Mouse (Mus musculus): ENCODE data around the gene Pou2f1.

Pou2f1 gene

DNA sequence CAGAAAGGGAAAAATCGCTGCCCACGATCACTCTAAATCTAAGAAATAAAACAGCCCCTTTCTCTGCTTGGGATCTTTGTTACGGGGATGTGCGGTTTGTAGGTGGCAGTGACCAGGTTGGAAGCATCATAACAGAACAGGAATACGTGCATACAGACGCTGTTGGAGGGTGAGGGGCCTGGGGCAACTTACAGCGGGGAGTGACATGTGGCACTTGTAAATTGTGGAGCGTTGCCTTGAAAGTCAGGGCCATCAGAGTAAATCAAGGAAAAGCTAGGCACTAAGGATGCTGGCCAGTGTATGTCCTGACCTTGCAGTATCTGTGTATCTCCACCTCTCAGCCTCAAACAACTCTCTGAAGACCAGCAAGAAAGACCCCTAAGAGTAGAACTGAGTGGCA is 154.1 kb downstream of the Pou2f1 start:
- no peak for DNase-seq (ENCODE audit: low spot score in 2 of 2)

DNA sequence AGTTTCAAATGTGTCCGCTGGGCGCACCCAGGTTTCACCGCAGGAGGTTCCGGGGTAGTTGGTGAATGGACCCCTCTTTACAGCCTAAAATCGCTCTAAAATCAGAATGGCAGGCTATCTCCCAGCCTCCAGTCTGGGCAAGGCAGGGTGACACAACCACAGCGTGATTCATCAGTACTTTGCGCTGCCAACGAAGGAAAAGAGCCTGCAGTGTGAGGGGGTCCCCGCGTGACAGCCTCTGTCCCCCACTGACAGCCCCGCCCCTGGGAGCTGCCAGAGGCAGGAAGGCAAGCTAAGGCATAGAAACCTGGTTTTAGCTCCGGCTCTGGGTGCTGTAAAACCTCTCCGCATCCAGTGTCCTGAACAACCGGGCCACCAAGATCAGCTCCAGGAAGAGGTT is 157.1 kb downstream of the Pou2f1 start:
- peak in 1 of 2 experiments; percentile 41 for DNase-seq (ENCODE audit: low spot score in 2 of 2)

DNA sequence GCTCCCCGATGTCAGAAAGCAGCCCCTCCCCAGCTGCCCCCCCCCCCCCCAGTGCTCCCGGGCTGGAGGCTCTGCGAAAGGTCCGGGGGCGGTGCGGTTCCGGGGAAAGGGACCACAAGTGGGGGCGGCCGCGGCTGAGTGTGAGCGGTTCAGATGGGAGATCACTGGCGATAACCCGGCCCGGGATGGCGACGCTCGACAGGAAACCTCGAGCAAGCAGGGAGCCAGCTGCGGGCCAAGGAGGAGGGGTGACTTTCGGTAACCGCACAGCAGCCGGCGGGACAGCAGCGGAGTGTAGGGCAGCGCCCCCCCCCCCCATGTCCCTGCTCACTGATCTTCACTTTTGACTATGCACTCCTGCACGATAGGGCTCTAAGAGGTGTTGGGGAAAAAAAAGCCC is 157.5 kb downstream of the Pou2f1 start:
- peak in 1 of 2 experiments; percentile 57 for DNase-seq (ENCODE audit: low spot score in 2 of 2)

DNA sequence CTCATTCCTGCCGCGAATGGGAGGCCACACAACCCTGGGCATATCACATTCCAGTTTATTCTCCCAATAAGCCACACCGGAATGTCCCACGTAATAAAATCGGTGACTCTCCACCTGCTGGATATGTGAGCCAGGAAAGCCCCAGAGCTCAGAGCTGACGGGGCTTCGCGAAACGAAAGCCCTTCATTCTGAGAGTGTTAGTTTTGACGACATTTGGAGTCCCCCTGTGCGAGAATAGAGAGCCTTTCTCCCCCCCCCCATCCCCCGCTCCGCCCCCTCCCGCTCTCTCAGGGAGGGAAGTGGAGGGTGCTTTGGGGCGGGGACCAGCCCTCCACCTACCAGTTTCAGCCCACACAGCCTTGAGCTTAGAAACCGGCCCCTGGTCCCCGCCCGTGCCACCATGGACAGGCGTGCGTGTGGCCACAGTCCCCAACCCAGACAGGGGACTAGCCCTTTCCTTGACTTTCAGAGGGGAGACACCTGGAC is 158.0 kb downstream of the Pou2f1 start:
- DNase-seq (ENCODE audit: low spot score in 2 of 2) = peak in 1 of 2 experiments; percentile 53

DNA sequence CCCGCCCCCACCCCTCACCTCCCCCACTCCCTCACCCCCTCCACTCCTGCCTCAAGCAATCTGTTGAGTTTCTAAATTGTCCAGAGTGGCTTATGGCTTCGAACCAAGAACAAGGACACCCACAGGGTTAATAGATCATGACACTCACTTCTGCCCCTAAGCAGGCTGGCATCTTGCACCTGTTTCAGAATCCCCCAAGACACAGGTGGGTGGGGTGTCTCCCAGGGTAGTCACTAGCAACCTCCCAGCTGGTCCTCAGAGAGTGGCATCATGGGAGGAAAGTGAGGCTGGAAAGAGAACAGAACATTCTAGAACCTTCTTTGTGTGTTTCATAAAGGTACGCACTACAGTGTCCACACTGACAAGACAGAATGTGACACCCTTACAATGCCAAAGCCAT is 158.9 kb downstream of the Pou2f1 start:
- no peak for DNase-seq (ENCODE audit: low spot score in 2 of 2)

DNA sequence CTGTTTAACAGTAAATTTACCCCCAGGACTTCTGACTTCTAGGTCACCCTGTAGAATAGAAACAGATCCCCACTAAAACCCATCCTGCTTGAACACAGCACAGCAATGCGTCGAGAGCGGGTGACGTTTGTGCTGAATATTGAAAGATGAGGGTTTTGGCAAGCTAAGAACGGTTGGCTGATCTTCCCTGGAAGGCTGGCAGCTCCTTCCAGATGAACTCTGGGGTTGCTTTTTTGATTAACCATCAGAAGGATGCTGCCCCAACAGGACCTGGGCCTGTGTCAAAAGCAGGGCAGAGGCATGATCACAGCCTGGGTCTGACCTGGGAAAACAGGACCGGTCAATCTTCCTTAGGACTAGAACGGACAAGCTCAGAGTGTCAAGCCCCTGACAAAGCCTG is 160.3 kb downstream of the Pou2f1 start:
- DNase-seq (ENCODE audit: low spot score in 2 of 2) = no peak

DNA sequence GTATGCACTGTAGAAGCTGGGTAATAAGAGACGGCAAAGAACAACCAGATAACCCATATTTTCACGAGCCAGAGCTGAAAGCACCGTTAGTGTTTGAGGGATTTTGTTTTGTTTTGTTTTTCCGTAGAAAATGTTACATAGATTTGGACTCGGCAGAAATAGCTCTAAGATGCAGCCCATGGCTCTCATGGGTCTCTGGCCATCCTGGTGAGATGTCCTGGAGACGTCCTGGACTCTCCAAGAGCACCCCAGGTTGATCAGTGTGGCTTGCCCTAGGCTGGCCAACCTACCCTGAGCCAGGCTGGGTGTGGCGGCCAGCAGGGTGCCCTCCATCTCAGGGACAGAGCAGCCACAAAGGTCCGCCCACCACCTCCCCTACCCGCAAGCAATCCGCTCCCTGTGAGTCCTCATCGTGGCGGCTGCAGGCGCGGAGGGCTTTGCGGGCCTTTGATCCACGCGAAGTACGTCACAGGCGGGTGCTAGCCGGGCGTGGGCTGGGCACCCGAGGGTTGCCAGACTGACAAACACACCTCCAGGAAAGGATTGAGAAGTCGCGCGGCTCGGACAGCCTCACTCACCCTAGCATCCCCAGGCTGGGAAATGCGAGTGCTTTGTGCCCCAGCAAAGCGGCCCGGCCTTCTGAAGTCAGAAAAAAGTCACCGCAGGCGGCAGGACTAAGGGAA is 161.8 kb downstream of the Pou2f1 start:
- no peak for DNase-seq (ENCODE audit: low spot score in 2 of 2)

DNA sequence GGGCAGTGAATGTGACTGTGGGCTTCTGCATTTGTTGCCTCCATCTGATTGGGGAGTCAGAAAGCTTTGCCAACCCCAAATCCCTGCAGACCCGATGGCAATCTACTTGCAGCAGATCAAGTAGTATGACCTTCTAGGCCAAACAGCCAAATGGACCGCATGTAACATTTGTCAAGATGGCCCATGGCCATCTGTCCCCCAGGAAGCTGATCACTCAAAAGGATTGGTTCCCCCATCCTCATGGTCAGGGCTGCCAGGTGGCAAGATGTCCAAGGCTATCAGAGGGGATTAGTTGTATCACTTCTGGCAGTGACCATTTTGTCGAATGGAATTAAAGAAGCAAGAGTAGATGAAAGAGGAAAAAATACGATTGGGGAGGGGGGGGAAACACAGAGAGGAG is 163.3 kb downstream of the Pou2f1 start:
- DNase-seq (ENCODE audit: low spot score in 2 of 2) = no peak

DNA sequence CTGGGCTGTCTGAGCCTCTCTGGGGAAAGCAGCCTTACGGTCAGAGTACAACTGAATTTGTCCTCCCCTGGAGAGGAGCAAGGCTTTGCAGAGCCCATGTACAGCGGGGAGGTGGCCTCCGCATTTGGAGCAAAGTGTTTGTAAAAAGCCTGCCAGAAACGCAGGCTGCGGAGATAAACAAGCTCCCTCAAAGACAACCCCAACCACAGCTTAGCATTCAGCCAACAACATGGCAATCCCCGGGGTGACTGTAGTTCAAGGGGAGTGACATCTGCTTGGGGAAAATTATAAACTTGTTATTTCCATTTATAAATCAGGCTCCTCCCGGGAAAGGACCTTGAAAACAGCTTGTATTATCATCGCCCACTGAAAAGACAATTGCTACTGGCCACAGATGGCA is 164.9 kb downstream of the Pou2f1 start:
- DNase-seq (ENCODE audit: low spot score in 2 of 2) = no peak

DNA sequence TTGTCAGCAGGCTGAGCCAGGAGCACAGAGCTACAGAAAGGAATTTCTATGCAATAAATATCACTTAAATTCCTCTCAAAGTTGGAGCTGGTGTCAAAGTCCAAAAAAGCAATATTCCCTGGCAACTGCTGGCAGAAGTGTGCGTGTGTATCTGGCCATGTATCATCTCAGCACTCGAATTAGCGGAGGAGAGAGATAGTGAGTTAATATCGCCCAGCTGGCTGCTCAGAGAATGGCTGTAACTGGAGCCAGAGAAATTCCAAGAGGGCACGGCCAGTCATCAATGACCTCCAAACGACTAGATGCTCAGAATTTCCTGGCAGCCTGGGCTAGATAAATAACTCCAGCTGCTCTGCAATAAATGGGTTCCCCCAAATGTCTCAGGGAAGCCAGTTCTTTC is 166.0 kb downstream of the Pou2f1 start:
- no peak for DNase-seq (ENCODE audit: low spot score in 2 of 2)

DNA sequence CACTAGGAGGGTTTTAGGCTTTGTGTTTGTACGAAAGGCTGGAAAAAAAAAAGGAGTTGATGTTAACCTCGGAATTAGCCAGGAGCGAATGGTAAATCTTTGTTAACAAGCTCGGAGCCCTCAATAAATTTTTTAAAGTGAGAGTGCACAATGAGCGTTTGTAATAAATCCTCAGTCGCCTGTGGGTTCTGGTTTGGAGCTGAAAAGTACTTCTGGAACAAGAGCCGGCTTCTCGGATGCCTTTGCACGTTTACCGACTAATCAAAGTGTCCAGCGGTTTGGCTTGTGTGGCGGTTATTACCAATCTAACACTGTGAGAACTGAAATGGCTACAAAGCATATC is 167.9 kb downstream of the Pou2f1 start:
- DNase-seq (ENCODE audit: low spot score in 2 of 2) = no peak

DNA sequence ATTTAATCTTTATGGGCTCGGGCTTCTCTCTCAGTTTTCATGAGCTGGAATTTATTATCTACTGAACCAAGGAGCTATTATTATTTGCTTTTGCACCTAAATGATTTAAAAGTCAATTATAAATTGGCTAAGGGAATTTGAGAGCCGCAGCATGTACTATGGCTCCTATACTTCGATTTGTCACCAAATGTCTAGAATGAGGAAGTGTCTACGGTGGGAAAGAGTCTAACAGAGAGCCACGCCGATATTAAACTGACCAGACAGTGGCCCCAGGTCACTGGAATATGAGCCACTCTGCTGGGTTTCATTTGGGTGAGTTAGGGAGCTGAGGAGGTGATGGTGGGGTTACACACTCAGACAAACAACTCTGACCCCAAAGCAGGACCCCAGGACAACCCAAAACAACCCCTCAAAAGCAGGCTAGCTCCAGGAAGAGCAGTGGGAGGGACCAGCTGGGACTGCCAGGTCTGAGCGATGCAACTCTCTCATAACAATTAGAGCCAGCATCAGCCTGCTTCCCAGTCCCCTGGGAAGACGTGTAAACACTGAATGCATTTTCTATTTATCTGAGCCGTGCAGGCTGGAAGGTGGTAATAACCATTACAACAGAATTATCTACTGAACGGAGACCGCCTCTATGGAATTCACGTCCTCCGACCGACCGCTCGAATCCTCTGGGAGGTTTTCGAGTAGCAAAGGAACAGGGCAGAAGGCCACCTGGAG is 168.4 kb downstream of the Pou2f1 start:
- DNase-seq (ENCODE audit: low spot score in 2 of 2) = no peak

DNA sequence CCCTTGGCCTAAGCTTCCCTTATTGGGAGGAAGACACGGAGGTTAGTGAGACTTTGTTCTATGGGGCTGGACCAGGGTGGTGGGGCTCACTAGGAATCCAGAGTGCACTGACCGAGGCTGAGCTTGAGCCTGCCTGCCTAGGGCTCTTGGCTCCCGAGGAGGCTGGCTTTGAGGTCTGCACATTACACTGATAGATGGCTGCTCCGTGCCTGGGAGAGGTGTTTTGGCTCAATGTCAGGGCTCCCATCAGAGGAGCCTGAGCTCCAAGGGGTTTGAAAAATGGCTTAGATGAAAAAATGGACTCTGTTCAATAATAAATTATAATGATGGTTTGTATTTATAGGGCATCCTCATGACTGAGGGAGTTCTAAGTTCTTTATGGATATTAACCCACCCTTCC is 169.2 kb downstream of the Pou2f1 start:
- no peak for DNase-seq (ENCODE audit: low spot score in 2 of 2)

DNA sequence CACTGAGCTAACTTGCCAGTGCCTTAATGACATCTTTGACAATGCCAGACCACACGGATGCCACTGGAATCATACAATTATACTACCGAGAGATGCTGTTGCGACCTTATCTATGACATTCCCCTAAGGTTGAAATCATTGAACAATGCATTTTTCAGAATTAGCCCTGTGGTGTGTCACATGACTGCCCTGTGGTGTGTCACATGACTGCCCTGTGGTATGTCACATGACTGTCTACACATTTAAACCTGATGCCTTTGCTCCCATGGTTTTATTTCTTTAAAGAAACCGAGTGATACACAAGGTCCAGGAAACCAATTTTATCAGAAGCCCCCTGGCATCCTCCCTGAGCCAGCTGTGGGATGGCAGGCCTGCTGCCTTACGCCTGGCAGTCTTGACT is 172.6 kb downstream of the Pou2f1 start:
- DNase-seq (ENCODE audit: low spot score in 2 of 2) = no peak

DNA sequence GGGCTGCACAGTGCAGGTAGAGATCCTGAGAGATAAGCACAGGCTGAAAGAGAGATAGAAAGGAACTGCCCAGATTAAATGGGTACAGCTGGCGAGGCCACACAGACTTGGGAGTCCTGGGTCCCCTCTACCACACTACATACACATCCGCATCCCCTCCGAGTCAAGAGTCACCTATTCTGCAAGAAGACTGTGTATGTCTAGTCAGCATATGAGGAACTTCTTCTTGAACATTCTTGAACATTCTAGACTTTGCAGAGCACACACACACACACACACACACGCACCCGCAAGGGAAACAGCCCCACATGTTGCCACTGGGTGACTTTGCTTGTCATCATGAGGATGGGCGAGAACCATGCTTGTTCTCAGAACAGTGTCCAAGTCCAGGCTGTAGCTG is 173.9 kb downstream of the Pou2f1 start:
- no peak for DNase-seq (ENCODE audit: low spot score in 2 of 2)

DNA sequence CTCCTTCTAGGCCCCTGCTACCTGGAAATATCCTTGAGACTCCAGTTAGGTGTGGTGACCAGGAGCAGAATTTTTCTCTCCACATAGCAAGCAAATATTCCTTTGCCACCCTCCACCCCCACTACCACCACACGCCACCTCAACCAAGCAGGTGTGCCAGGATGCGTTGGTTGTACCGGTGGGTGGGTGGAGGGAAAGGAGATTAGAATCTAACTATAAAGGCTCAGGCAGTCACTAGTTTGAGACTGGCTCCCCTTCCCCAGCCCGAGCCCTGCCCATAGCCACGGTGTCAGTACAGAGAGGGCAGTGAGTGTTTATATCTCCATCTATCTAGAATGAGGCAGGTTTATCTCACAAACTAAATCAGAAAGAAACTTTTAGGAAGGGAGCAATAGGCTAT is 174.3 kb downstream of the Pou2f1 start:
- no peak for DNase-seq (ENCODE audit: low spot score in 2 of 2)

DNA sequence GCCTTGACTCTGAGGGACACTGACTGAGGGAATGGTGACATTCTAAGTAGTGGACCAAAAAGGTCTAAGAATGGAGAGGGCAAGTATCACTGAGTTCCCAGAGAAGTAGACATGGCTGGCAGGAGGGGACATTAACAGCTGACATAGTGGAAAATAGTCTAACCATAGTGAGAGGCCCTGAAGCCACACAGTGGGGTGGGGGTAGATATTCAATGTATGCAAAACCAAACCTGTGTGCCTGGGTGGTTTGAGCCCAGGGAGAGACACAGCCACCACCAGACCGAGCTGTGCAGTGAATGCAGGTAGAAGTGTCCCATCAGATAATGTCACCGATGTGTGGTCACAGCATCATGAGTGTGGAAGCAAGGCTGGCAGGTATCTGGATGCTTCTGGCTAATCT is 180.4 kb downstream of the Pou2f1 start:
- no peak for DNase-seq (ENCODE audit: low spot score in 2 of 2)

DNA sequence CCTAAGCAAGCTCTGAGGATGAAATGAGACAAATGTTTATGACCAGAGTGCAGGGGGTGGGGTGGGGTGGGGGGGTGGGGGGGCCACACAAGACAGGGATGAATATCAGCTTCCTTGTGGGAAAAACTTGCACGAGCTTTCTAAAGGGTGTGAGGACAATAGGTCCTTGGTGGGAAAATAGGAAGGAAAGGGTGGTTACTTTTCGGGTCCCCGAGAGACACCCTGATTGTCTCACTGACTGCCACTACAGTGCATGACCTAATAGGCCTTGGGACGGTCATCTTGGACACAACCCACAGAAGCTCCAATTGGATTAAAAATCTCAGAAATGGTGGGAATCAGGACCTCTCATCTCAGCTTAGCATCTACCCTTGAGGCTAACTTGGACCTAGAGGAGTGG is 183.3 kb downstream of the Pou2f1 start:
- DNase-seq (ENCODE audit: low spot score in 2 of 2) = no peak

DNA sequence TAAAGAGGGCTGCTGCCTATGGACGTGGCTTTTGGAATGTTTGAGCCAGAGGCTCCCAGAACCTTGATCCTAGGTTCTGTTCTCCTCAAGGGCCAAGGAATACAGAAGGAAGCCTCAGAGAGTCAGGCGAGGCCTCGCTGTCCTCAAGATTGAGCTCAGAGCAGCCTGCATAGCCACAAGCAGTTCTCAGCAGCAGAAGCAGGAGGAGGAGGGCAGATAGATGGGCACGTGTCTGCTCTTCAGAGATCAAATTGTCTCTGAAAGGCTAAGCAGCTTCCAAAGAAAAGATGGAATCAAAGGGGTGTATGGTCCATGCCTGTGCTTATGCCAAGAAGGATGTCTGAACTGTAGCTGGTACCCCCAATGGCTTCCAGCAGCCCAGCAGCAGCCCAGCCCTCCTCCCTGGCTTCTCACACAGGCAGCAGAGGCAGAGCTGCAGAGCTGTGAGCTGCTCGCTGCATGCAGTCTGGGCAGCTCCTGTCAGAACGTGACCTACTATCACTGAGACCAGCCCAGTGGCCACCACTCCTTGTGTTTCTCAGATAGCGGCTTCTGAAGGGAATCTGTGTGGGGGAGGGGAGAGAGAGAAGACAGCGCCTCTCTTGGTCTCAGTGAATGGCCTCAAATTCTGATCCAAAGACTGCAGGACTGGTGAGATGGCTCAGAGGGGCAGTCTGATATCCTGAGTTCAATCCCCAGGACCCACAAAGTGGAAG is 184.2 kb downstream of the Pou2f1 start:
- peak; percentile 32 to 61 for DNase-seq (ENCODE audit: low spot score in 2 of 2)

DNA sequence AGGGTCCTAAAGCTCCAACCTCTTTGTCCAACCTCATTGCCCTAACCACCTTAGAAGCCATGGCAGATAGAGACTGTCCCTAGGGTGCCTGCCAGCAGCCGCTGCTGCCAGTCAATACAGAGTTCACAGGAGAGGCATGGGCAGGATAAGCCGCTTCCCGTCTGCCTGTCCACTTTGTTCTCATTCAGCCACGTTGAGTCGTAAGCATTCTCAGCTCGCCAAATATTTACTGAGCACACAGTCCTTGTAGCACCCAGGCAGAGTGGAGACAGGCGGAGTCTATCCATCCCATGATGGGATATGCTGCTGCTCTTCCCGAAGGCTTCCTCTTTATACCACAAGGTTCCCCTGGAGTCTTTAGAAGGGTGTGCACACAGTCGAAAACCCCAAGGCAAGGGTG is 185.2 kb downstream of the Pou2f1 start:
- DNase-seq (ENCODE audit: low spot score in 2 of 2) = no peak

DNA sequence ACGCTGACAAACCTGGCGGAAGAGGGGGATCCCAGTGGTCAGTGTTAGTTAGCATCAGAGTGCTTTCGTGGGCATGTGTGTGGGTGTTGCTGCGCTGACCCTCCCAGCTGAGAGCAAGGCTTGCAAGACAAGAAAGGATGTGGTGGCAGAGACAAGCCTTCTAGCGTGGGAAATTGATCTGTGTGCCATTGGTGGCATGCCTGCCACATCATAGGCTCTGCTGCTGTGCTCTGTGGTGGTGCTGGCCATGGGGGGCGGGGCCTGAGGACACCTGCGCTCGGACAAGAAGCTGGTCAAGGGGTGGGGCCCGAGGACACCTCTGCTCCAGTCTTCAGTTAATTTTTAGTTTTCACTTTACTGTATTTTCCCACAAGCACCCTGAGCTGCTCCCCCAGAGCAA is 186.1 kb downstream of the Pou2f1 start:
- DNase-seq (ENCODE audit: low spot score in 2 of 2) = no peak

Data from spleen, postnatal 10 days (tissue).